Mouse (Mus musculus) forebrain, postnatal 0 days (tissue): Measurements from ENCODE around the gene Btg2. TPM values are rescaled to one million over a fixed set of nuclear protein-coding genes. Genes with fewer than 3 reads are reported as not detected.

Experiments
- ATAC-seq: fragments of 200-750 bp; cut with Nextera tagmentation; 2 replicates; pipeline ENCODE4 v1.8.0; 2017; ENCODE audit warnings: mild to moderate bottlenecking, moderate library complexity
- DNase-seq: peaks from one replicate; pipeline ENCODE4 v3.0.0-alpha.2; 2015
- H3K27ac ChIP-seq: fragments of 300-500 bp; sonication (generic); 2 replicates; pipeline ENCODE4 v1.5.1; 2014; ENCODE audit warnings: low read depth, mild to moderate bottlenecking, antibody characterized with exemption, low read length, moderate library complexity, mixed read lengths
- H3K27me3 ChIP-seq: fragments of 300-500 bp; sonication (generic); 2 replicates; pipeline ENCODE4 v1.6.1; 2014; ENCODE audit warnings: mild to moderate bottlenecking, low read length, mixed read lengths; ENCODE audit not compliant: insufficient read depth
- H3K36me3 ChIP-seq: fragments of 300-500 bp; sonication (generic); 2 replicates; pipeline ENCODE4 v1.6.1; 2014; ENCODE audit warnings: mild to moderate bottlenecking, moderate library complexity; ENCODE audit not compliant: insufficient read depth
- H3K4me1 ChIP-seq: fragments of 300-500 bp; sonication (generic); 2 replicates; pipeline ENCODE4 v1.6.1; 2014; ENCODE audit warnings: antibody characterized with exemption; ENCODE audit not compliant: insufficient read depth
- H3K4me2 ChIP-seq: fragments of 300-500 bp; sonication (generic); 2 replicates; pipeline ENCODE4 v1.6.1; 2014; ENCODE audit warnings: low read depth, mild to moderate bottlenecking, moderate library complexity
- H3K4me3 ChIP-seq: fragments of 300-500 bp; sonication (generic); 2 replicates; pipeline ENCODE4 v1.5.1; 2014; ENCODE audit warnings: low read depth, low read length, mixed read lengths
- H3K9ac ChIP-seq: fragments of 300-500 bp; sonication (generic); 2 replicates; pipeline ENCODE4 v1.6.1; 2014; ENCODE audit warnings: mild to moderate bottlenecking
- H3K9me3 ChIP-seq: fragments of 300-500 bp; sonication (generic); 2 replicates; pipeline ENCODE4 v1.6.1; 2016; ENCODE audit warnings: low read length
- CTCF ChIP-seq: sonication (generic); IDR thresholded peaks from 2 replicates; pipeline ENCODE4 v1.5.1; 2016; ENCODE audit warnings: antibody characterized with exemption, control low read depth, low read depth
- WGBS: fragments of 180-500 bp; shearing (Covaris S2); extraction: QIAGEN DNeasy Blood & Tissue Kit; methylation state at CpG from one replicate; pipeline ENCODE4 v1.1.7; 2014; 5-methylcytosine and 5-hydroxymethylcytosine counted together
- polyA plus RNA-seq: library from polyadenylated mRNA; unstranded; fragments of >200 nt; fragmentation: Nextera tagmentation; extraction: Ambion mirVana; gene quantifications from 2 replicates; pipeline ENCODE4 v1.2.1, GENCODE M21; 2015
- total RNA-seq: library from RNA; depleted of rRNA; stranded (reverse); fragments of >200 nt; gene quantifications from 2 replicates; pipeline ENCODE4 v1.2.3, GENCODE M21; 2014

The Btg2 gene
- total and polyA plus RNA-seq, 2 experiments from 2014 or later: 11.9 to 12.0 TPM

- H3K9ac ChIP-seq: no peak overlapping the region
- no peaks in the 10 kb centered on the region for H3K9me3 ChIP-seq
- H3K27me3 ChIP-seq: no peaks in the 10 kb centered on the region
- no peak overlapping the region for H3K4me2 ChIP-seq
- 89% methylated on average over 8 of the region's 8 CpGs for WGBS
- peaks cover 16% of the 10 kb centered on the region for H3K4me1 ChIP-seq
- TF ChIP-seq CTCF: no peak
- DNase-seq (no peak), ATAC-seq (no peak)
- H3K4me3 ChIP-seq: no peak overlapping the region
- no peak overlapping the region for H3K27ac ChIP-seq
- no peaks in the 10 kb centered on the region for H3K36me3 ChIP-seq
Observed at GRCm38 (mm10) chr1:134057736-134058135, 21.2 kb downstream of the Btg2 start.

DNA sequence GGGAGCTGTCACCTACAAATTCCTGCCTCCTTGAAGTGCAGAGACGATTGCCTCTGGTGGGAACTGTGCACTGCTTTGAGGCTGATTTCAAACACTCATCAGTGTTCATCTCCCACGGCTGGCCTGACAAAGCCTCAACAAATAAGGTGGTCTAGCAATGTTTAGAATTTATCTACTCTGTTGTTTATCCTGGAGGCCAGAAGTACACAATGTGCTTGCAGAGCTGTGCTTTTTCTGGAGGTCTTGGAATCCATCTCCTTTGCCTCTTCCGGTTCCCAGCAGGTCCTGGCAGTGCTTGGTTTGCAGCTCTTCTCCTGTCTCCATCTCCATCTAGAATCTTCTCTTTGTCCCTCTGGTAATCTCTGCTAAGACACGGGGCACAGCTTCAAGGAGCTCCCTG is 22.6 kb downstream of the Btg2 start:
- ATAC-seq: no peak
- WGBS: 76% methylated on average over 4 of the region's 4 CpGs
- Histone ChIP-seq H3K36me3 (no peaks in the 10 kb centered on the region), H3K9ac (no peak overlapping the region), H3K4me3 (no peak overlapping the region), H3K4me2 (no peak overlapping the region), H3K27me3 (no peaks in the 10 kb centered on the region), H3K9me3 (no peaks in the 10 kb centered on the region), H3K4me1 (peaks cover 10% of the 10 kb centered on the region), H3K27ac (no peak overlapping the region)
- no peak for TF ChIP-seq CTCF
- DNase-seq: no peak

DNA sequence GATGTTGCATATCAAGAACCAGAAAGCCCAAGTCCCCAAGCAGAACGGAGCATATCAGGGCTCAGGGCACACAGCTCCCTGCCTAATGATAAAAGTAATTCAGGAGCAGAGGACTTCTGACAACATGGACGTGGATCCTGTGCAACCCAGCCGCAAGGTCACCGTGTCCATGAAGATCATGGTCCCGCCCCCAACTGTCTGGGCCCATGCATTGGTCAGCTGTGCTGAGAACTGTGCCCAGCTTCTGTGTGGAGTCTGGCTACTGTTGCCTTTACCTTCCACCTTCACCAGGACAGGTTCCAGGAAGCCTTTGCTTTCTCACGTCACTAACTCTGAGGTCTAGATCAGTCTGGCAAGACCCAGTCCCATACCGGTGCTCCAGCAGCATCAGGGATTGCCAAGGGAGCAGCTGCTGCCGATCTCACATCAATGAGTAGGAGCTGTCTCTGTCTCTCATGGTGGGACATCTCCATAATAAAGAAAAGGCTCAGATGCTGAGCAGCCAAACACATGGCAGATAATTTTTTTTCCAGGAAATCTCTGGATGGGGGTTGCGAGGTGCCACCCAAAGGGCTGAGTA is 23.2 kb downstream of the Btg2 start:
- Histone ChIP-seq H3K27ac (no peak overlapping the region), H3K9ac (no peak overlapping the region), H3K9me3 (no peaks in the 10 kb centered on the region), H3K4me2 (no peak overlapping the region), H3K4me1 (peaks cover 7% of the 10 kb centered on the region; the same call in 1 of the 2 replicates), H3K36me3 (no peaks in the 10 kb centered on the region), H3K27me3 (no peaks in the 10 kb centered on the region), H3K4me3 (no peak overlapping the region)
- DNase-seq (no peak), ATAC-seq (no peak)
- WGBS: 74% methylated on average over 9 of the region's 9 CpGs
- no peak for TF ChIP-seq CTCF

GRCm38 (mm10) chr1:134055058-134055457 is 23.9 kb downstream of the Btg2 start:
- H3K4me1 ChIP-seq: peaks cover under 1% of the 10 kb centered on the region; the same call in 1 of the 2 replicates
- no peak for ATAC-seq
- H3K4me3 ChIP-seq: no peak overlapping the region
- H3K4me2 ChIP-seq: no peak overlapping the region
- no peak for DNase-seq
- H3K9ac ChIP-seq: no peak overlapping the region
- no peak overlapping the region for H3K27ac ChIP-seq
- 74% methylated on average over 9 of the region's 9 CpGs for WGBS
- no peaks in the 10 kb centered on the region for H3K36me3 ChIP-seq
- H3K27me3 ChIP-seq: no peaks in the 10 kb centered on the region
- no peak for TF ChIP-seq CTCF
- H3K9me3 ChIP-seq: no peaks in the 10 kb centered on the region

DNA sequence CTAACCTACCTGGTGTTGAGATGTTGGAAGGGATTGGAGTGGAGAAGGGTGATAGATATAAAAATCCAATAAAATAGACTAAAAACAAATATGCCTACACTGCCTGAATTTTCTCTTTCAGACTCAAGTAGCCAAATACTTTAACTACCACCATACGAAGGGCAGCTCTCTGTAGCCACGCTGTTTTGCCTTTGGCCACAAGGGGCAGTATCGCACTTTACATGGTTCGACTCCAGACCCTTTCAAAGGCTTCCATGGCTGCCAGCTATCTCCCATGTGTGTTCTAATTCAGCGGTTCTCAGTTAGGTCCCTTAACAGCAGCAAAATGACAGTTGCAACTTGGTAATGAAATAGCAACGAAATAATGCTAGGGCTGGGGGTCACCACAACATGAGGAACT is 25.7 kb downstream of the Btg2 start:
- TF ChIP-seq CTCF: peak; percentile 87
- Histone ChIP-seq H3K27ac (no peak overlapping the region), H3K9me3 (no peaks in the 10 kb centered on the region), H3K4me2 (no peak overlapping the region), H3K27me3 (no peaks in the 10 kb centered on the region), H3K9ac (no peak overlapping the region), H3K4me3 (no peak overlapping the region), H3K4me1 (no peaks in the 10 kb centered on the region), H3K36me3 (no peaks in the 10 kb centered on the region)
- peak; percentile 82 for DNase-seq
- 3% methylated on average over 6 of the region's 6 CpGs for WGBS
- peak; percentile 57; the same call in 1 of the 2 replicates for ATAC-seq

- ATAC-seq: no peak
- no peak for DNase-seq
- WGBS: 79% methylated on average over 6 of the region's 6 CpGs
Observed at GRCm38 (mm10) chr1:134049542-134049941, 29.4 kb downstream of the Btg2 start.

DNA sequence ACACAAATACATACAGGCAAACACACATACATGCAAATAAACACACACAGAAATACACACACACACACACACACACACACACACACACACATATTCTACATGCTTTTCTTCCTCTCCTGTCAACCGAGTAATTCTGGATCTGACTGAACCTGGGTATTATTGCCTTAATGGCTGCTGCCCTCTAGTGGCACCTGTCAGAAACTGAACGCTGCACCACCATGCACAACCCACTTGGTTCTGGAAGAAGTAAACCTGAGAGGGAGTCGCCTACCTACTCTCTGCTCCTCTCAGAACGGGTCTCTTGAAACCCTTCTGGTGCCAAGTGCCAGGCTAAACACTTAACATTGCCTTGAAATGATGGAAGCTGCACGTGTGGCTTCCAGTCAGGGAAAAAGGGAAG is 30.2 kb downstream of the Btg2 start:
- H3K4me2 ChIP-seq: no peak overlapping the region
- no peaks in the 10 kb centered on the region for H3K27me3 ChIP-seq
- DNase-seq: peak; percentile 93
- H3K36me3 ChIP-seq: no peaks in the 10 kb centered on the region
- H3K4me1 ChIP-seq: no peaks in the 10 kb centered on the region
- peak; percentile 99 for TF ChIP-seq CTCF
- no peak overlapping the region for H3K9ac ChIP-seq
- WGBS: 3% methylated on average over 5 of the region's 5 CpGs
- ATAC-seq: peak; percentile 82
- H3K9me3 ChIP-seq: no peaks in the 10 kb centered on the region
- no peak overlapping the region for H3K4me3 ChIP-seq
- H3K27ac ChIP-seq: no peak overlapping the region

More at GRCm38 (mm10) chr1:134049542-134049941, 29.4 kb downstream of the Btg2 start:
- H3K27me3 ChIP-seq: no peaks in the 10 kb centered on the region
- no peaks in the 10 kb centered on the region for H3K36me3 ChIP-seq
- H3K9me3 ChIP-seq: no peaks in the 10 kb centered on the region
- H3K4me2 ChIP-seq: no peak overlapping the region
- no peak overlapping the region for H3K4me3 ChIP-seq
- no peak overlapping the region for H3K27ac ChIP-seq
- H3K9ac ChIP-seq: no peak overlapping the region
- no peaks in the 10 kb centered on the region for H3K4me1 ChIP-seq
- no peak for TF ChIP-seq CTCF
